Mouse (Mus musculus) large intestine, adult 2 months (tissue): ENCODE measurements around the gene Ahdc1. TPM values are rescaled to one million over a fixed set of nuclear protein-coding genes. Genes with fewer than 3 reads are reported as not detected.

Experiments used
- DNase-seq: peaks from one replicate; pipeline ENCODE4 v3.0.0-alpha.2; 2012; ENCODE audit warnings: low read depth, low spot score
- WGBS: fragments of 180-500 bp; shearing (Covaris S2); methylation state at CpG from one replicate; pipeline ENCODE4 v1.1.7; 2018; 5-methylcytosine and 5-hydroxymethylcytosine counted together
- polyA plus RNA-seq: library from polyadenylated mRNA; depleted of rRNA; stranded (reverse); fragments of >200 nt; gene quantifications from 2 replicates; pipeline ENCODE4 v1.2.3, GENCODE M21; 2012; rRNA removed

Ahdc1 gene
- polyA plus RNA-seq, 1 experiment = 9.5 TPM

- DNase-seq = no peak
- WGBS = 48% methylated on average over 13 of the region's 13 CpGs
Measured at GRCm38 (mm10) chr4:133112175-133112838, 101.2 kb downstream of the Ahdc1 start.

GRCm38 (mm10) chr4:133113351-133113882, 102.4 kb downstream of the Ahdc1 start:
- WGBS = 25% methylated on average over 6 of the region's 6 CpGs
- no peak for DNase-seq

- DNase-seq = no peak
- 64% methylated on average over 3 of the region's 3 CpGs for WGBS
Measured at GRCm38 (mm10) chr4:133114762-133115161, 103.7 kb downstream of the Ahdc1 start.

GRCm38 (mm10) chr4:133115721-133116429, 104.8 kb downstream of the Ahdc1 start:
- no peak for DNase-seq
- 84% methylated on average over 14 of the region's 14 CpGs for WGBS

DNA sequence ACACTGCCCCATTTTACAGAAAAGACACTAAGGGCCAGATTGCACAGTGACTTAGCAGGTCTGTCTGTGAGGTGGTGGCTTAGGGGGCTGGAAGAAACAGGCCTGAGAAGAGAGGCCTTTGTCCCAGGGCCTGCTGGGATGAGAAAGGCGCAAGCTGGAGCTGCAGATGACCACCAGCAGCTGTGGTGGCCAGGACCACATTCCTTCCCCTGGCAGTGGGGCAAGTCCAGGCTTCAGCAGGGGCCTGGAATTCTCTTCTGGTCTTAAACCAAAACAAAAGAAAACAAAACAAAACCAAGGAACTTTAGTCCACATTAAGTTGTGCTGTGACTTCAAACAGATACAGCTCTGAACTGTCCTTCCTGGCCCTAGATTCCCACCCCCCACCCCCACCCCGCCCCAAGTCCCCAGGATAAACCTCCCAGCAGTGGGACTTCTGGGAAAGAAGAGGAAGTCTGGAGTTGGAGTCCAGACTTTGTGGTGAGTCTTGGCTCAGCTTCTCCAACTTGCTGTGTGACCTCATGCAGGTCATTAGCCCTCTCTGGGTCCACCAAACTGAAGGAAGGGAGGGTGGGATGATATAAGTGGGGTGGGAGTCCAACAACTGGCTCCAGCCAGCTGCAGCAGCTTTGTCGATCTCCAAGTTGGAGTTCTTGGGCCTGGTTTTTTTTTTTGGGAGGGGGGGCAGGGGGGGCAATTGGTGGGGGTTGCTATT, 105.9 kb downstream of the Ahdc1 start:
- DNase-seq = no peak
- 66% methylated on average over 3 of the region's 3 CpGs for WGBS

- DNase-seq = no peak
- WGBS = 24% methylated on average over 18 of the region's 18 CpGs
Measured at GRCm38 (mm10) chr4:133117556-133118411, 106.7 kb downstream of the Ahdc1 start.

DNA sequence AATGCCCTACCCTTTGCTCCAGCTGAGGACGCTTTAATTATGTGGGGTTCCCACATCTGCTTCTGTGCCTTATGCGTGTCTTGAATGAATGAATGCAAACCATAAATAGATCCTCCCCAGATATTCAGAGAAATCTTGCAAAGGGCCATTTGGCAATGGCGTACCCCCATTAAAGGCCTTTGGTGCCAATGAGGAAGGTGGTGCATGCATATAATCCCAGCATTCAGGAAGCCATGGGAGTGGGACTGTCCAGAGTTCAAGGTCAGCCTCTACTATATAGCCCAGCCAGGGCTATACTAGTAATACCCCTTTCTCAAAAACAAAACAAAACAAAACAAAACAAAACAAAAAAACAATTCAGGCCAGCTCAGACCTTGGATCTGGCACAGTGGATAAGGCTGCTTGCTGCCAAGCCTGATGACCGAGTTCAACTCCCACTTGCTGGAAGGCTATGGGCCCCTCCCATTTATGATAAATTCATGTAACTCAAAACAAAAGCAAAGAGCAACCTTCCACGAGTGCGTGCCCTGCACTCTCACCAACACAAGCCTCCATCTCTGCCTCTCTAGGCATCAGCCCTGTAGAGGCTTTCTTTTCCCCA, 107.8 kb downstream of the Ahdc1 start:
- DNase-seq = no peak
- 73% methylated on average over 6 of the region's 6 CpGs for WGBS

GRCm38 (mm10) chr4:133119579-133119978, 108.5 kb downstream of the Ahdc1 start:
- no peak for DNase-seq
- WGBS = 87% methylated on average over 6 of the region's 6 CpGs

- 49% methylated on average over 11 of the region's 11 CpGs for WGBS
- no peak for DNase-seq
Measured at GRCm38 (mm10) chr4:133120833-133121321, 109.8 kb downstream of the Ahdc1 start.

- 83% methylated on average over 1 of the region's 1 CpGs for WGBS
- DNase-seq = no peak
Measured at GRCm38 (mm10) chr4:133121416-133121815, 110.4 kb downstream of the Ahdc1 start.

- WGBS = 20% methylated on average over 5 of the region's 5 CpGs
- DNase-seq = no peak
Measured at GRCm38 (mm10) chr4:133121974-133122637, 111.0 kb downstream of the Ahdc1 start.

DNA sequence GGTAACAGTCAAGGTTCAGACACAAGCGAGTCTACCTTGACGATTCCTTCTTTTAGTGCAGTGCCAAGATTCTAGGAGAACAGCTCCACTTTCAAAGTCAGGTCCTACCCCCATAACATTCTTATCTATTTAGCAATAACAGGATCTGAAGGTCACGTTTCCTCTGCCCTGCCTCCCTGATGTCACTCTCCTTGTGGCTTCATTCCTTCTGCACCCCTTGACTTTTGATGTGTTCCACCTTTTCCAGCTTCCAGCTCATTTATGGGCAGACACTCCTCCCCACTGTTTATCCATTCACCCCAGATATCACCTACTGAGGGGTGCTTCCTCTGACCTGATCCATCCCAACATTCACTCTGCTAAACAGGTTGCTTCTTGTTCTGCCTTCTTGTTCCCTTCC, 116.0 kb downstream of the Ahdc1 start:
- no peak for DNase-seq
- WGBS = 34% methylated on average over 3 of the region's 3 CpGs

Other genes with a start within 250 kb of the Ahdc1 start
- gene Rpa2, start 242.9 kb upstream of the Ahdc1 start, polyA plus RNA-seq = 25.4 and 26.2 TPM in 2 replicates
- 5.6 and 8.7 TPM in 2 replicates for gene Themis2, start 214.9 kb upstream of the Ahdc1 start, polyA plus RNA-seq
- 30.8 and 36.2 TPM in 2 replicates for gene Ppp1r8, start 168.1 kb upstream of the Ahdc1 start, polyA plus RNA-seq
- gene Stx12, start 126.8 kb upstream of the Ahdc1 start, polyA plus RNA-seq = 20.1 and 33.5 TPM in 2 replicates
- gene Fam76a, start 88.7 kb upstream of the Ahdc1 start, polyA plus RNA-seq = 8.7 and 10.5 TPM in 2 replicates
- 4.9 and 5.5 TPM in 2 replicates for gene Fgr, start 37.2 kb upstream of the Ahdc1 start, polyA plus RNA-seq
- gene Wasf2, start 119.2 kb downstream of the Ahdc1 start, polyA plus RNA-seq = 43.5 and 66.0 TPM in 2 replicates
- 0.38 and 0.77 TPM in 2 replicates for gene Cd164l2, start 200.9 kb downstream of the Ahdc1 start, polyA plus RNA-seq
- 0.11 and 0.21 TPM in 2 replicates for gene Gpr3, start 201.3 kb downstream of the Ahdc1 start, polyA plus RNA-seq
- gene Map3k6, start 229.6 kb downstream of the Ahdc1 start, polyA plus RNA-seq = 42.8 and 65.0 TPM in 2 replicates